Mouse (Mus musculus): ENCODE measurements at regions not wholly inside any gene's neighbourhood (a gene's known extent, or its start where the extent isn't known, plus 50 kb on each side); places are given as distances from the start of the nearest gene placed in this dataset.

DNA sequence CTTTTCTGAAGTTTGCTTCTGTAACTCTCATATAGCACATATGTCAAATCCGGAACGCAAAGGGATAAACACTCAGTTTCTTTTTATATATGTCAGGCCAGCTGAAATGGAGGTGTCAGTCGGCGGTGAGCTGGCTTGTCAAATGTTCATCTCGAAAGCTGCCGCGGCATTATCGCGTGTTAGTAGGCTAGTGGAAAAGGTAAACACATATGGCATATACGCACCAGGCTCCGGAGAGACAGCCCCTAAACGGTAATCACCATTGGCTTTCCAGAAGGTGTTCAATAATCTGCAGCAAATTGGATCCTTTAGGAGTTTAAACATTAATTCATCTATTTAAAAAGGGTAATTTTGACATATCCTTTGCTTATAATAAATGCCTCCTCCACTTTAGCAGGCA lies 421.8 kb upstream of the Zeb2 start:
- TF ChIP-seq POLR2A (IDR thresholded peaks at IDR 0.05; ENCODE audit: low read depth, low read length) (no peak), CTCF (IDR thresholded peaks at IDR 0.05; ENCODE audit: extremely low read depth, insufficient read depth, insufficient read length, insufficient replicate concordance) (no peak)
